In genomic region chr19:56029428-56030281, GRCm38 (mm10) we compare ENCODE assay signal across 8 mouse cellular contexts.
DNase-seq lines count a peak whose midpoint lies in the region; ATAC-seq and TF ChIP-seq lines count a peak whose summit lies in the region.

No protein-coding gene starts in this region.

- H3K9ac ChIP-seq in forebrain, embryonic 13.5 days = peak overlapping the region; percentile 46

- H3K9me3 ChIP-seq in forebrain, embryonic 13.5 days (replicated peaks) = no peaks in the 10 kb centered on the region; the same call in 1 of the 2 replicates

- no peak for TF ChIP-seq POLR2A in kidney, adult 2 months (IDR thresholded peaks at IDR 0.05; ENCODE audit: low read depth, low read length)
- no peak for TF ChIP-seq POLR2A in olfactory bulb, adult 2 months (IDR thresholded peaks at IDR 0.05; ENCODE audit: insufficient read depth, low read depth, low read length)

- peak overlapping the region; percentile 36 for H3K4me2 ChIP-seq in forebrain, embryonic 13.5 days

- H3K4me1 ChIP-seq in forebrain, embryonic 13.5 days = peaks cover 26% of the 10 kb centered on the region
- H3K4me1 ChIP-seq in kidney, adult 2 months (ENCODE audit: control insufficient read depth, insufficient read depth, low read length) = 0 out of 2 replicates have a peak, but pooled peaks cover 4% of the 10 kb centered on the region
- peaks cover 10% of the 10 kb centered on the region for H3K4me1 ChIP-seq in olfactory bulb, adult 2 months (ENCODE audit: control insufficient read depth, insufficient read depth, low read length)

- WGBS in forebrain, embryonic 13.5 days = 3% methylated on average over 21 of the region's 21 CpGs
- 26% methylated on average over 21 of the region's 21 CpGs for WGBS in kidney, adult 2 months
- 41% methylated on average over 21 of the region's 21 CpGs for WGBS in olfactory bulb, adult 2 months

- intact Hi-C loops in left cerebral cortex, postnatal 25 days (cut with DNase I) = no loop called here
- intact Hi-C loops in gastrocnemius, postnatal 36 days (cut with DNase I) = no loop called here

- DNase-seq in adrenal gland, adult (ENCODE audit: inconsistent age in 2 of 2, low spot score in 1 of 2) = peak; percentile 50 to 74
- peak; percentile 26 for DNase-seq in kidney, adult 2 months
- peak; percentile 49 to 78 for DNase-seq in left cerebral cortex, postnatal 25 days (ENCODE audit: low spot score in 2 of 2)
- no peak for DNase-seq in thymus, postnatal 4 days
- no peak for DNase-seq in gastrocnemius, postnatal 36 days

- H3K4me3 ChIP-seq in forebrain, embryonic 13.5 days = no peak overlapping the region
- no peak overlapping the region for H3K4me3 ChIP-seq in kidney, adult 2 months (ENCODE audit: insufficient read depth, low read depth, low read length)
- H3K4me3 ChIP-seq in olfactory bulb, adult 2 months (ENCODE audit: insufficient read depth, low read depth, low read length) = no peak overlapping the region

- no peak for TF ChIP-seq CTCF in kidney, adult 2 months (conservative IDR thresholded peaks at IDR 0.05; ENCODE audit: insufficient read depth, insufficient read length, low read depth, low read length)
- TF ChIP-seq CTCF in olfactory bulb, adult 2 months (IDR thresholded peaks at IDR 0.05; ENCODE audit: insufficient read depth, low read depth, low read length) = no peak

- H3K27ac ChIP-seq in forebrain, embryonic 13.5 days = peak overlapping the region; percentile 90
- H3K27ac ChIP-seq in kidney, adult 2 months (ENCODE audit: insufficient read depth, low read depth, low read length) = no peak overlapping the region
- peak overlapping the region; percentile 64; the same call in 1 of the 2 replicates for H3K27ac ChIP-seq in olfactory bulb, adult 2 months (ENCODE audit: insufficient read depth, low read depth, low read length)

- no peaks in the 10 kb centered on the region for H3K27me3 ChIP-seq in forebrain, embryonic 13.5 days
- no peaks in the 10 kb centered on the region for H3K27me3 ChIP-seq in kidney, adult 2 months (replicated peaks; ENCODE audit: control insufficient read depth, insufficient read depth, low read length)

- no peaks in the 10 kb centered on the region for H3K36me3 ChIP-seq in forebrain, embryonic 13.5 days (ENCODE audit: poor library complexity, severe bottlenecking)
- H3K36me3 ChIP-seq in kidney, adult 2 months (ENCODE audit: control insufficient read depth, insufficient read depth, low read length) = no peaks in the 10 kb centered on the region

- ATAC-seq in cerebellum, adult (ENCODE audit: insufficient number of reproducible peaks, low FRiP score, low TSS enrichment) = peak; percentile 31; the same call in 1 of the 2 replicates
- ATAC-seq in forebrain, embryonic 13.5 days = peak; percentile 92

Comparison
In these comparisons a context has a peak if more than half of its experiments do, and no peak if none do; other contexts are left out.
1. DNase-seq: peak in adrenal gland, adult (2 of 2), kidney, adult 2 months (single experiment) and left cerebral cortex, postnatal 25 days (2 of 2); none in thymus, postnatal 4 days (single experiment) and gastrocnemius, postnatal 36 days (0 of 2).